ENCODE assay signal across 8 mouse cellular contexts in genomic region chr2:170218230-170219044, GRCm38 (mm10).
DNase-seq lines count a peak whose midpoint lies in the region; ATAC-seq and TF ChIP-seq lines count a peak whose summit lies in the region.

No protein-coding gene starts in this region.

- H3K36me3 ChIP-seq in spleen, adult 2 months (ENCODE audit: control insufficient read depth, insufficient read depth, low read length), result no peaks in the 10 kb centered on the region

- H3K27ac ChIP-seq in spleen, adult 2 months (ENCODE audit: insufficient read depth, low read length), result peak overlapping the region; percentile 66

- 16% methylated on average over 22 of the region's 22 CpGs for WGBS in spleen, adult 2 months

- peak; percentile 32 for ATAC-seq in inflammation-experienced regulatory T-cells, adult 6 months
- peak; percentile 27 for ATAC-seq in megakaryocyte-erythroid progenitor cell, adult 5-6 weeks (replicated peaks; ENCODE audit: low FRiP score, low TSS enrichment, poor library complexity, severe bottlenecking)

- peak; percentile 64 for DNase-seq in layer of hippocampus, adult 11-12 months (ENCODE audit: low spot score)
- DNase-seq in layer of hippocampus, adult 9-10 months (ENCODE audit: low spot score), result no peak
- DNase-seq in embryo, embryonic 11 days, result peak; percentile 81
- DNase-seq in gastrocnemius, postnatal 25 days, result peak; percentile 65
- peak; percentile 82 for DNase-seq in left cerebral cortex, postnatal 4 days
- peak in 1 of 2 experiments; percentile 72 for DNase-seq in spleen, adult 2 months (ENCODE audit: low read depth in 1 of 2, low spot score in 2 of 2)

- intact Hi-C loops in left cerebral cortex, postnatal 4 days (cut with DNase I), result no loop called here

- H3K4me1 ChIP-seq in spleen, adult 2 months (ENCODE audit: control insufficient read depth, insufficient read depth, insufficient read length), result peaks cover 22% of the 10 kb centered on the region; the same call in 1 of the 2 replicates

- TF ChIP-seq POLR2A in spleen, adult 2 months (IDR thresholded peaks at IDR 0.05; ENCODE audit: low read depth, low read length), result no peak

- no peaks in the 10 kb centered on the region for H3K27me3 ChIP-seq in spleen, adult 2 months (ENCODE audit: control insufficient read depth, insufficient read depth, low read length)

- peak; percentile 34; the same call in 1 of the 2 replicates for TF ChIP-seq CTCF in spleen, adult 2 months (IDR thresholded peaks at IDR 0.05; ENCODE audit: extremely low read depth, insufficient read depth, insufficient read length, insufficient replicate concordance)

- peak overlapping the region; percentile 11; the same call in 1 of the 2 replicates for H3K4me3 ChIP-seq in spleen, adult 2 months (ENCODE audit: extremely low read depth, insufficient read depth, insufficient read length)
